Mouse (Mus musculus) left cerebral cortex, postnatal 14 days (tissue): Measurements from ENCODE around the gene Epo. TPM values are rescaled to one million over a fixed set of nuclear protein-coding genes. Genes with fewer than 3 reads are reported as not detected.
A peak's percentile ranks its signal among the peaks of the same experiment; 100 is the strongest.

Experiments
- DNase-seq, 2 experiments: peaks; one replicate each; pipeline ENCODE4 v3.0.0; 2021 to 2022; ENCODE audit warnings: low spot score in 2 of 2, mixed read lengths in 1 of 2
- intact Hi-C: fragments of 180-260 bp; cut with DNase I; formaldehyde crosslinking; loops from one replicate; pipeline ENCODE4 v1.15.1; 2025
- total RNA-seq, 2 experiments: library from RNA; stranded (reverse); gene quantifications; 2 replicates each; pipeline ENCODE4 v1.2.3; 2021

Gene Epo
- total RNA-seq, 2 experiments from 2014 or later = not detected

- intact Hi-C loops = no loop called here
- no peak for DNase-seq
Measured at GRCm38 (mm10) chr5:137493831-137494230, 39.2 kb downstream of the Epo start.

GRCm38 (mm10) chr5:137491559-137491958 lies 41.5 kb downstream of the Epo start:
- intact Hi-C loops = no loop called here
- peak in 1 of 2 experiments; percentile 34 for DNase-seq

GRCm38 (mm10) chr5:137487616-137488015 lies 45.4 kb downstream of the Epo start:
- intact Hi-C loops = loop anchor here (10.0 kb wide), 1 partner anchor 277 kb away; no protein-coding TSS in a partner anchor
- DNase-seq = no peak

GRCm38 (mm10) chr5:137485851-137486155 lies 47.2 kb downstream of the Epo start:
- intact Hi-C loops = loop anchor here (10.0 kb wide), 1 partner anchor 279 kb away; no protein-coding TSS in a partner anchor
- DNase-seq = no peak

GRCm38 (mm10) chr5:137485071-137485850 lies 47.8 kb downstream of the Epo start:
- intact Hi-C loops = loop anchor here (10.0 kb wide), 1 partner anchor 280 kb away; no protein-coding TSS in a partner anchor
- no peak for DNase-seq

- peak; percentile 34 to 35 for DNase-seq
- intact Hi-C loops = loop anchor here (10.0 kb wide), 1 partner anchor 283 kb away; no protein-coding TSS in a partner anchor
Measured at GRCm38 (mm10) chr5:137481897-137482296, 51.1 kb downstream of the Epo start.

- intact Hi-C loops = loop anchor here (10.0 kb wide), 1 partner anchor 284 kb away; no protein-coding TSS in a partner anchor
- DNase-seq = peak; percentile 90 to 93
Measured at GRCm38 (mm10) chr5:137481138-137481537, 51.9 kb downstream of the Epo start.

- intact Hi-C loops = no loop called here
- DNase-seq = no peak
Measured at GRCm38 (mm10) chr5:137476964-137477363, 56.1 kb downstream of the Epo start, which contains the start of gene Zan. Gene Zan, minus strand, starts transcription at chr5:137477064.

GRCm38 (mm10) chr5:137474351-137474750 lies 58.7 kb downstream of the Epo start:
- DNase-seq = no peak
- intact Hi-C loops = no loop called here

GRCm38 (mm10) chr5:137472252-137472904 lies 60.7 kb downstream of the Epo start:
- DNase-seq = no peak
- intact Hi-C loops = no loop called here

GRCm38 (mm10) chr5:137466946-137467345 lies 66.1 kb downstream of the Epo start:
- intact Hi-C loops = no loop called here

GRCm38 (mm10) chr5:137465049-137465448 lies 68.0 kb downstream of the Epo start:
- peak; percentile 22 to 56 for DNase-seq
- intact Hi-C loops = no loop called here

More at GRCm38 (mm10) chr5:137466946-137467345, 66.1 kb downstream of the Epo start:
- no peak for DNase-seq

- intact Hi-C loops = no loop called here
Measured at GRCm38 (mm10) chr5:137455866-137456591, 77.0 kb downstream of the Epo start.

GRCm38 (mm10) chr5:137455206-137455605 lies 77.8 kb downstream of the Epo start:
- intact Hi-C loops = no loop called here
- no peak for DNase-seq

More at GRCm38 (mm10) chr5:137455866-137456591, 77.0 kb downstream of the Epo start:
- no peak for DNase-seq

GRCm38 (mm10) chr5:137445536-137445935 lies 87.5 kb downstream of the Epo start:
- intact Hi-C loops = no loop called here
- no peak for DNase-seq

GRCm38 (mm10) chr5:137440216-137440855 lies 92.7 kb downstream of the Epo start:
- no peak for DNase-seq
- intact Hi-C loops = no loop called here

- intact Hi-C loops = no loop called here
- peak in 1 of 2 experiments; percentile 18 for DNase-seq
Measured at GRCm38 (mm10) chr5:137433889-137434288, 99.2 kb downstream of the Epo start.
